Mouse (Mus musculus): Measurements from ENCODE around the gene Mrpl55. TPM values are rescaled to one million over a fixed set of nuclear protein-coding genes. Genes with fewer than 3 reads are reported as not detected.

Mrpl55 gene
- polyA plus RNA-seq, 1 experiment from 2014 or later, result 87.7 TPM

- Histone ChIP-seq H3K27ac (replicated peaks; ENCODE audit: low read depth, low read length) (peak overlapping the region; percentile 99; the same call in 1 of the 2 replicates), H3K9me3 (ENCODE audit: control insufficient read depth, low read length) (no peaks in the 10 kb centered on the region), H3K36me3 (ENCODE audit: control insufficient read depth, insufficient read depth, low read length) (peaks cover 2% of the 10 kb centered on the region; the same call in 1 of the 2 replicates), H3K4me2 (ENCODE audit: low read length) (peak overlapping the region; percentile 78), H3K9ac (replicated peaks; ENCODE audit: low read length) (no peak overlapping the region), H3K4me3 (replicated peaks; ENCODE audit: low read depth, low read length) (no peak overlapping the region), H3K27me3 (ENCODE audit: control insufficient read depth, insufficient read depth, low read length) (no peaks in the 10 kb centered on the region), H3K4me1 (ENCODE audit: control insufficient read depth, insufficient read depth, low read length) (peaks cover 19% of the 10 kb centered on the region)
- 89% methylated on average over 9 of the region's 9 CpGs for WGBS
- ATAC-seq (ENCODE audit: low FRiP score, low TSS enrichment) (no peak), DNase-seq (no peak)
These were observed 37.9 kb upstream of the Mrpl55 start for GRCm38 (mm10) chr11:59164384-59164783.

- ATAC-seq (ENCODE audit: low FRiP score, low TSS enrichment), result no peak
These were observed 36.6 kb upstream of the Mrpl55 start for GRCm38 (mm10) chr11:59165616-59166241.

DNA sequence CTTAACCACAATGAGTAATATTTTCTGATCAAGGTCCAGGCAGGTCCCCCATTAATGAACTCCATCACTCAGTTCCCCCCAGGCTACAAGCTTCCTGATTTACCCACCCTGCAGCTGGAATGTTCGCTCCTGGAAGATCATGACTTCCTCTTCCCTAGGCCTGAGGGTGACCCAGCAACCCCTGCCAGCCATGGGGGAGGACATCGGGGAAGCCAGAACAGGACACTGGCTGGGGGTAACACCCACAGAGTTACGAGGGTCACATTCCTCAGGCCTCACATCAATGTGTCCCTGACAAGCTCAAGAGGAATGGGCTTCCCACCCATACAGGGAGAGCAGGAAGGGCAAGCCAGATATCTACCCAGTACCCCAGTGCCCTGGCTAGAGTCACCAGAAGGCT, 32.5 kb upstream of the Mrpl55 start:
- WGBS, result 78% methylated on average over 3 of the region's 3 CpGs
- Histone ChIP-seq H3K4me1 (ENCODE audit: control insufficient read depth, insufficient read depth, low read length) (no peaks in the 10 kb centered on the region), H3K27ac (replicated peaks; ENCODE audit: low read depth, low read length) (no peak overlapping the region), H3K27me3 (ENCODE audit: control insufficient read depth, insufficient read depth, low read length) (peaks cover 5% of the 10 kb centered on the region; the same call in 1 of the 2 replicates), H3K9me3 (ENCODE audit: control insufficient read depth, low read length) (no peaks in the 10 kb centered on the region), H3K9ac (replicated peaks; ENCODE audit: low read length) (no peak overlapping the region), H3K36me3 (ENCODE audit: control insufficient read depth, insufficient read depth, low read length) (no peaks in the 10 kb centered on the region), H3K4me3 (replicated peaks; ENCODE audit: low read depth, low read length) (no peak overlapping the region), H3K4me2 (ENCODE audit: low read length) (no peak overlapping the region)
- DNase-seq, result no peak
- no peak for ATAC-seq (ENCODE audit: low FRiP score, low TSS enrichment)

More at GRCm38 (mm10) chr11:59165616-59166241, 36.6 kb upstream of the Mrpl55 start:
- H3K4me3 ChIP-seq (replicated peaks; ENCODE audit: low read depth, low read length), result no peak overlapping the region
- H3K4me2 ChIP-seq (ENCODE audit: low read length), result no peak overlapping the region
- no peak overlapping the region for H3K9ac ChIP-seq (replicated peaks; ENCODE audit: low read length)
- 45% methylated on average over 2 of the region's 2 CpGs for WGBS
- H3K9me3 ChIP-seq (ENCODE audit: control insufficient read depth, low read length), result no peaks in the 10 kb centered on the region
- H3K4me1 ChIP-seq (ENCODE audit: control insufficient read depth, insufficient read depth, low read length), result peaks cover 19% of the 10 kb centered on the region
- no peak overlapping the region for H3K27ac ChIP-seq (replicated peaks; ENCODE audit: low read depth, low read length)
- H3K27me3 ChIP-seq (ENCODE audit: control insufficient read depth, insufficient read depth, low read length), result no peaks in the 10 kb centered on the region
- DNase-seq, result peak; percentile 22
- peaks cover 2% of the 10 kb centered on the region; the same call in 1 of the 2 replicates for H3K36me3 ChIP-seq (ENCODE audit: control insufficient read depth, insufficient read depth, low read length)

DNA sequence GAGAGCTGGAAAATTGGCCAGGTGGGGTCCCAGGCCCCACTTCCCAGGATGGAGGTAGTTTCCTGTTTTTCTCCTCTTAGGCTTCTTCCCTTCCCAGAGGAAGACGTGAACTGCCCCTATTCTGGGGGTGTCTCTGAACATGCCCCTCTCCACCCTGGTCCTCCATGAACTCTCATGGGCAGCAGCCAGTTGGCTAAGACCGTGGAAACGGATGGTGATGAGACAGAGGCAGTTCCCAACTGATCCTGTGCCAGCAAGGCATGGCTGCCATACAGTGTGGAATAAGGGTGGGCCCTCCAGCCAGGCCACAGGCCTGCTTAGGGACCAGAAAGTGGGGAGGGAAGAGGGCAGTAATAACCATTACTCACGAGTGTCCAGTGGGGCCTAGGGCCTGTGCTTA, 31.7 kb upstream of the Mrpl55 start:
- Histone ChIP-seq H3K4me2 (ENCODE audit: low read length) (no peak overlapping the region), H3K27me3 (ENCODE audit: control insufficient read depth, insufficient read depth, low read length) (peaks cover 12% of the 10 kb centered on the region), H3K4me1 (ENCODE audit: control insufficient read depth, insufficient read depth, low read length) (no peaks in the 10 kb centered on the region), H3K9ac (replicated peaks; ENCODE audit: low read length) (no peak overlapping the region), H3K36me3 (ENCODE audit: control insufficient read depth, insufficient read depth, low read length) (no peaks in the 10 kb centered on the region), H3K9me3 (ENCODE audit: control insufficient read depth, low read length) (no peaks in the 10 kb centered on the region), H3K27ac (replicated peaks; ENCODE audit: low read depth, low read length) (no peak overlapping the region), H3K4me3 (replicated peaks; ENCODE audit: low read depth, low read length) (no peak overlapping the region)
- DNase-seq (no peak), ATAC-seq (ENCODE audit: low FRiP score, low TSS enrichment) (no peak)
- 70% methylated on average over 4 of the region's 4 CpGs for WGBS

- Histone ChIP-seq H3K4me3 (replicated peaks; ENCODE audit: low read depth, low read length) (no peak overlapping the region), H3K9me3 (ENCODE audit: control insufficient read depth, low read length) (no peaks in the 10 kb centered on the region), H3K27me3 (ENCODE audit: control insufficient read depth, insufficient read depth, low read length) (peaks cover 49% of the 10 kb centered on the region), H3K27ac (replicated peaks; ENCODE audit: low read depth, low read length) (no peak overlapping the region), H3K36me3 (ENCODE audit: control insufficient read depth, insufficient read depth, low read length) (no peaks in the 10 kb centered on the region), H3K4me1 (ENCODE audit: control insufficient read depth, insufficient read depth, low read length) (no peaks in the 10 kb centered on the region), H3K9ac (replicated peaks; ENCODE audit: low read length) (no peak overlapping the region), H3K4me2 (ENCODE audit: low read length) (no peak overlapping the region)
- ATAC-seq (ENCODE audit: low FRiP score, low TSS enrichment) (no peak), DNase-seq (no peak)
- 49% methylated on average over 6 of the region's 6 CpGs for WGBS
These were observed 28.0 kb upstream of the Mrpl55 start for GRCm38 (mm10) chr11:59174189-59174838.

- Histone ChIP-seq H3K27me3 (ENCODE audit: control insufficient read depth, insufficient read depth, low read length) (peaks cover 50% of the 10 kb centered on the region), H3K9me3 (ENCODE audit: control insufficient read depth, low read length) (no peaks in the 10 kb centered on the region), H3K4me3 (replicated peaks; ENCODE audit: low read depth, low read length) (no peak overlapping the region), H3K4me1 (ENCODE audit: control insufficient read depth, insufficient read depth, low read length) (no peaks in the 10 kb centered on the region), H3K9ac (replicated peaks; ENCODE audit: low read length) (no peak overlapping the region), H3K4me2 (ENCODE audit: low read length) (no peak overlapping the region), H3K27ac (replicated peaks; ENCODE audit: low read depth, low read length) (no peak overlapping the region), H3K36me3 (ENCODE audit: control insufficient read depth, insufficient read depth, low read length) (no peaks in the 10 kb centered on the region)
- no peak for ATAC-seq (ENCODE audit: low FRiP score, low TSS enrichment)
- DNase-seq, result no peak
- WGBS, result 4% methylated on average over 48 of the region's 48 CpGs
These were observed 25.8 kb upstream of the Mrpl55 start for GRCm38 (mm10) chr11:59176475-59176874.

GRCm38 (mm10) chr11:59176921-59177320, 25.4 kb upstream of the Mrpl55 start:
- WGBS, result 9% methylated on average over 34 of the region's 34 CpGs
- no peak for ATAC-seq (ENCODE audit: low FRiP score, low TSS enrichment)
- Histone ChIP-seq H3K4me3 (replicated peaks; ENCODE audit: low read depth, low read length) (no peak overlapping the region), H3K27ac (replicated peaks; ENCODE audit: low read depth, low read length) (no peak overlapping the region), H3K36me3 (ENCODE audit: control insufficient read depth, insufficient read depth, low read length) (no peaks in the 10 kb centered on the region), H3K27me3 (ENCODE audit: control insufficient read depth, insufficient read depth, low read length) (peaks cover 50% of the 10 kb centered on the region), H3K4me1 (ENCODE audit: control insufficient read depth, insufficient read depth, low read length) (no peaks in the 10 kb centered on the region), H3K4me2 (ENCODE audit: low read length) (no peak overlapping the region), H3K9ac (replicated peaks; ENCODE audit: low read length) (no peak overlapping the region), H3K9me3 (ENCODE audit: control insufficient read depth, low read length) (no peaks in the 10 kb centered on the region)
- no peak for DNase-seq

GRCm38 (mm10) chr11:59182864-59183331, 19.4 kb upstream of the Mrpl55 start, which contains the start of gene Gjc2:
Gene Gjc2 (minus strand): TSS chr11:59183213.
- peaks cover 44% of the 10 kb centered on the region for H3K36me3 ChIP-seq (ENCODE audit: control insufficient read depth, insufficient read depth, low read length)
- H3K9ac ChIP-seq (replicated peaks; ENCODE audit: low read length), result 0 out of 2 replicates have a peak within 1 kb of the TSS, but pooled peaks have one; percentile 3
- no peak for DNase-seq
- no peaks in the 10 kb centered on the region for H3K9me3 ChIP-seq (ENCODE audit: control insufficient read depth, low read length)
- H3K4me2 ChIP-seq (ENCODE audit: low read length), result no peak within 1 kb of the TSS
- no peaks in the 10 kb centered on the region for H3K4me1 ChIP-seq (ENCODE audit: control insufficient read depth, insufficient read depth, low read length)
- ATAC-seq (ENCODE audit: low FRiP score, low TSS enrichment), result no peak
- WGBS, result 32% methylated on average over 3 of the region's 3 CpGs
- no peak within 1 kb of the TSS for H3K4me3 ChIP-seq (replicated peaks; ENCODE audit: low read depth, low read length)
- H3K27ac ChIP-seq (replicated peaks; ENCODE audit: low read depth, low read length), result no peak within 1 kb of the TSS
- H3K27me3 ChIP-seq (ENCODE audit: control insufficient read depth, insufficient read depth, low read length), result peaks cover 14% of the 10 kb centered on the region
